Mouse (Mus musculus) mouse embryonic stem cell (cell line): Measurements from ENCODE around the gene Zfp950.
"Not testable (repeated sequence)": the region's sequence is repeated elsewhere in the genome, so short reads cannot be mapped to it uniquely, and the experiment has no call there.

ENCODE experiments used
- in situ Hi-C, 2 experiments: fragments of 300-500 bp; cut with MboI; formaldehyde crosslinking; loops; 1 replicate in 1 of 2; 3 replicates in 1 of 2; pipeline ENCODE4 v1.14.3; 2019 to 2020; ENCODE audit warnings: low sequenced_read_pairs in 2 of 2, low pct_unique_long_range_greater_than_20kb in 1 of 2, mixed read lengths in 1 of 2; ENCODE audit not compliant: unreplicated experiment in 1 of 2

The Zfp950 gene

DNA sequence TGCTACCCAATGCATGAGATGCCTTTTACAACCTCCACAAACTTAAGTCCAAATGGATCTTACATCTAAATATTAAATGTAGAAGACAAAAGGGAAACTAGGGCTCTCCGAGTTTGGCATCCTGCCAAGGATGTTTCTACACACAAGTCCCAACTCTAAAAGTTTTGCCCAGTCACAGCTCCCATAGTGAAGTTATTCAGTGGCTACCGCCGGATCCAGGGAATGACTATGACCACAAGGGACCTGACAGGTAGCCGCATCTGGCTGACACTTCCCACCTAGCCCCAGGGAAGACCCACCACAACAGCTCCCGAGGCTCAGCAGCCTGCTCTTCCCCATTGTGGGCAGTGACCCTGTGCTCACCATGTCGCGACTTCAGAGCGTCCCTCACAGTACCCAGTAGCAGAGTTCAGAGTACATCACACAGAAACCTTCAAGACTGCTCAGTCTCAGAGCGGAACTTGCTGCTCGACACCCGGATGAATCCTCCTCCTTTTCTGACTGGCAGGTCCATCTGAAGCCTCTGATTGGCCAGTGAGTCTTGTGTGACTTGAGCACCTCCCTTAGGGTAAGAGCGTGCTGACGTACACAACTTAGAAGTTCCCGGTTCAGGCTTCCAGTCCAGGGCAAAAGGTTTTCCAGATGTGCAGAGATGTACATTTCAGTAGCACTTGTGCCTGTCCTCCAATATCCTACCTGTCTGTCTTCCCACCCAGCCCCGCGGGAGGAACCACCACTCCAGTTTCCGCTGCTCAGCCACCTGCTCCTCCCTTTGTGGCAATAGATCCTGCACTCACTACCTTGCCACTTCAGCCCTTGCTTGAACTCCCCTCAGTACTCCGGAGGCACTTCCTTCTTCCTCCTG is at the start of gene Zfp950:
Gene Zfp950, minus strand, starts transcription at position 499 of the 865 bp plus-strand sequence.
- in situ Hi-C loops: no loop called here

DNA sequence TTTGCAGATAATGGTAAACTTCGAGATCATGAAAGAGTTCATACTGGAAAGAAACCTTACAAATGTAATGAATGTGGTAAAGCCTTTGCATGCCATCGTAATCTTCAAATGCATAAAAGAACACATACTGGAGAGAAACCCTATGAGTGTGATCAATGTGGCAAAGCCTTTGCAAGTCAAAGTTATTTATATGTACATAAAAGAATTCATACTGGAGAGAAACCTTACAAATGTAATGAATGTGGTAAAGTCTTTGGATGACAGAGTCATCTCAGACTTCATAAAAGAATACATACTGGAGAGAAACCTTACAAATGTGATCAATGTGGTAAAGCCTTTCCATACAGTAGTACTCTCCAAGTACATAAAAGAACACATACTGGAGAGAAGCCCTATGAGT is 43.0 kb upstream of the Zfp950 start, which contains the start of gene Gm6020:
Gene Gm6020, plus strand, starts transcription at position 301 of the 400 bp plus-strand sequence.
- in situ Hi-C loops: not testable (repeated sequence)

DNA sequence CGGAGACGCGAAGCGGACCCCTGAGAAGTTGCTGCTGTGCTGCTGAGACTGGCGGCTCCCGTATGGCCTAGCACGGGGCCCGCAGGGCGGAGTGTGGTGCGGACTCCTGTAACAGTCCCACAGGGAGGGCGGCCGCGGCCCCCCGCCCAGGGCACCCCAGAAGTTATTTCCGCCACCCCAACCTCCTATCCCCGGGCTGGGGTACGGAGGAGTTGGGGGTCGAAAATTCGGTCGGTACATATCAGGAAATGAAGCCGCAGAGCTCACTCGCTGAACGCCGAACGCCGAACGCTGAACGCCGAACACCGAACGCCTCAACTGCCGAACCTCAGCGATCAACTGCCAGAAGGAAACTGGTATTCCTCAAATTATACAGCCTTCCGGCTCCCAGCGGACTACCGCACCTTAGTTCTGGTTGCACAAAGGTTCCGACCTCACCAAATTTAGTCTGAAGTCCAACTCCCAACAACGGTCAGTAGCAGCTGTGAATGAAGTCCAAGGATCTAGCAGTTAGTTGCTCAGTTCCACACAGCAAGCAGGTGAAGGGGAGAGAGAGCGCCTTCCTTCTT is 35.2 kb upstream of the Zfp950 start, which contains the start of gene Gm7102:
Gene Gm7102, minus strand, starts transcription at position 554 of the 569 bp plus-strand sequence.
- in situ Hi-C loops: no loop called here

DNA sequence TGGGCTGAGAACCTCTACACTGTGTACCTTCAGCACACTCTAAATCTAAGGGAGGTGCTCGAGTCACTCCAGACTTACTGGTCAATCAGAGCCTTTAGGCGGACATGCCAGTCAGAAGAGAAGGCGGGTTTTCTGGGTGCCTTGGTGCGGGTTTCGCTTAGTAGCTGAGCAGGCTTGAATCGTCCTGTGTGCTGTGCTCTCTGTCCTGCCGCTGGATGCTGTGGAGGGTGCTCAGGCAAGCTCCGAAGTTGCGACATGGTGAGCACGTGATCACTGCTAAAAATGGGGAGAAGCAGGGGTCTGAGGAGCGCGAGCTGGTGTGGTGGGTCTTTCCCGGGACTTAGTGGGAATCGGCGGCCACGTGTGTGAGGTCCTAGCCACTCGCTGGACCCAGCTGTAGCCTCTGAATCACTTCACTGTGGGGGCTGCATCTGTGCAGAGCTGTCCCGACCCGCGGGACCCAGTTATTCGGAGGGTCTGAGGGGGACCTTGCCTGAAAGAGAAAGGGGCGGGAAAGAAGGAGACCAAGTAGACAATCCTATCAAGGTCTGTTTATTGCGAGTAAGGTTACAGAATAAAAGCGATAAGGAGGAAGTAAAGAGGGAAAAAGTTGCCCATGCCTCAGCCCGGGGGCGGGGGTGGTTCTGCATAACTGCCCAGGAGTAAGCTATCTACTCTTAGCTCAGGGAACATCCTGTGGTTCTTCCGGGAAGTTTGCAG is 11.2 kb upstream of the Zfp950 start:
- in situ Hi-C loops: no loop called here

DNA sequence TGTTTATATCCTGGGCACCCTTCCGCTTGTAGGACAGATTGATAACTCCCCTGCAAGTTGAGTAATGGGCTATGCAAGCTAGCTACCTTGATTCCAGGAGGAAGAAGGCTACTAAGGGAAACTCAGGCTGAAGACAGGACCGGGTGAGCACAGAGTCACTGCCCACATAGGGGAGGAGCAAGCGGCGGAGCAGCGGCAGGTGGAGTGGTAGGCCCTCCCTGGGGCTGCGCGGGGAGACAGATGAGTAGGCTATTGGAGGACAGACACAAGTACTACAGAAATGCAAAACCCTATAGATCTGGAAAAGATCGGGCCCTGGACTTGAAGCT is 10.7 kb upstream of the Zfp950 start:
- in situ Hi-C loops: no loop called here

DNA sequence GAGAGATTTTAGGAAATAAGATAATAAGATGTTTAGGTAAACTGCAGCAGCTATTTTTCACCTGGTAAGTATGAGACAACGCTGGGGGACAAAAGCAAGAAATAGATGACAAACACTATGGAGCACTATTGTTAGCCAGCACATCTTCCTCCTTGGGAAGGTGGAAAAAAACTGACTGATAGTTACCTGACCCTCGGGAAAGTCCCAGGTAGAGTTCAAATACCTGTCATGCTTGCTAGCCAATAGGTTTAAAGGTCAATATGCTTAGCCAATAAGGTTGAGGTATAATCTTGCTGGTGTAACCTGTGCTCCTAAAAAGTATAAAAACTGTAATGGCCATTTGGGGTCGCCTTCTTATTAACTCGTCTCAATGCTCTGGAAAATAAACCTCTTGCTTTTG is 659 bp upstream of the Zfp950 start:
- in situ Hi-C loops: no loop called here

DNA sequence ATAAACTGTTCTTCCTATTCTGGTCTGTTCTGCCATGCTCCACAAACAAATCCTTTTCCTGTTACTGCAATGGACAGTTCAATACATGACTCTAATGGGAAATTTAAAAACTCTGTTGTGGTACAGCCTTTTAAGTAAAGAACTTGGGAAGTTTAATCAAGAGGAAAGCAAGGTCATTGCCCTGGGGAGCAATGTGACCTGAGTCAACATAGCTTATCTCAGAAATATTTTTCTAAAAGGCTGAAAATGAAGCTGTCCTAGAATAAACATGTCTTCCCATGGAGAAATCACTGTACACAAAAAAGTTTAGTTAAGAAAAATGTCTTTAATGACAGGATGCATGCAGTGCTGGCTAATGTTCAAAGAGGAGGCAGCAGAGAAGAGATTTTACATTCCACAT is 2.0 kb downstream of the Zfp950 start:
- in situ Hi-C loops: no loop called here

DNA sequence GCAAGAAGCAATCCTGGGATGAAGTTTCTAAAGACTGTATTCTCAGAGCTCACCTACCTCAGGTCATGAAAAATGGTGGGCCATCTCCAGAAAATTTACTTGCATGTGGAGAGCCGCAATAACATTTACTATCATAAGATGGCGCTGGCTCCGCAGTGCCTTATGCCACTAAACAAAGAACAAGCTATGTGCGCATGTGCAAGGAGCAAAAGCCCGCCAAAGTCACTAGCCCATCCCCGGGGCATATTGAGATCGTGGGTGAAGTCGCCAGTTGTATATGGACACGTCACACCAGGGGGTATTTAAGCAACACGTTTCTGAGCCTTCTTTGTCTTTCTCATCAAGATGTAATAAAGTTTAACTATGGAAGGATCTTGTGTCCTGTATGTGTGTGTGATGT is 9.5 kb downstream of the Zfp950 start:
- in situ Hi-C loops: no loop called here

DNA sequence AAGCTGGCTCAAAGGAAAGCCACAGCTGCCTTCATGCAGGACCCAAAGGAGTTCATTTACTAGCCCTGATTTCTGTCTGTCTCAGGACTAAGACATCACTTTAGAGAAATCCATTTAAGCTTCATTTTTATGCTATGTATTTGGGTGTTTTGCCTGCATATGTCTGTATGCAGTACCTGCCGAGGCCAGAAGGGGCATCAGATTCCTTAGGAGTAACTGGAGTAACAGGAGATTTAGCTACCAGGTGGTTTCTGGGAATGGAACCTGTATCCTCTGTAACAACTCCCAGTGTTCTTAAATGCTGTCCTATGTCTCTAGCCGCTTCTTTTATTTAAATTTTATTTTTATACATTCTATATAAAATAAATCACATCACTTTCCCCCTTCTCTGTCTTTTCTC is 30.5 kb downstream of the Zfp950 start:
- in situ Hi-C loops: no loop called here

DNA sequence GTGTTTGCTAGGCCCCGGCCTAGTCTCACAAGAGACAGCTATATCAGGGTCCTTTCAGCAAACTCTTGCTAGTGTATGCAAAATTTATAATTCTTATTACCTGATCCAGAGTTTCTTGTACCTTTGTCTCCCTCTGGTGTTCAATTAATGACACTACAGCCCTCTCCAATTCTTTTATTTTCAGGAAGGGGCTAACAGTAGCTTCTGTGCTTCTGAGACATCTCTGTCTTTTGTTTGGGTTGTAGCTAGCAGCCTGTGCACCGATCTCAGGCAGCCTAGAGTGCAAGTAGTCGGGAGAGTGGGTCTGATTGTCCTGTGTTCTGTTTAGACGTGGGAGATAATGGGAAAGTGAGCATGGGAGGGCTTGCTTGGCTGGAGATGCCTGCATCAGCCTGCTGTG is 42.9 kb downstream of the Zfp950 start:
- in situ Hi-C loops: no loop called here

DNA sequence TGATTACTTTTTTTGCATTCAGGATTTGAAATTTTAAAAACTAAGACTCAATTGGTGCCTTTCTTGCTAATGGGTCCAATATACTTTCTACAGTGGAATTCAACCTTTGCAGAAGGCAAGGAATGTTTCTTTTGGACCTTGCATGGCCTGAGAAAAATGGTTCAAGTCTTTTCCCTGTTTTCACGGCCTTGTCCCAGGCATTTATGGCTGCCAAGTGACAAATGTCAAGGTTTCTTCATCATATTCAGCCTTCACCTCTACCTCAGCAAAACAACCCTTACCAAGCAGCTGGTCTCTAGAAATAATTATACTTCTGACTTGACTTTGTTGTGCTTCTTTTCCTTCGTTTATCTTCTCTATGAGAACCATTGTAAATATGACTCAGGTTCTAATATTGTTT is 43.9 kb downstream of the Zfp950 start:
- in situ Hi-C loops: no loop called here

DNA sequence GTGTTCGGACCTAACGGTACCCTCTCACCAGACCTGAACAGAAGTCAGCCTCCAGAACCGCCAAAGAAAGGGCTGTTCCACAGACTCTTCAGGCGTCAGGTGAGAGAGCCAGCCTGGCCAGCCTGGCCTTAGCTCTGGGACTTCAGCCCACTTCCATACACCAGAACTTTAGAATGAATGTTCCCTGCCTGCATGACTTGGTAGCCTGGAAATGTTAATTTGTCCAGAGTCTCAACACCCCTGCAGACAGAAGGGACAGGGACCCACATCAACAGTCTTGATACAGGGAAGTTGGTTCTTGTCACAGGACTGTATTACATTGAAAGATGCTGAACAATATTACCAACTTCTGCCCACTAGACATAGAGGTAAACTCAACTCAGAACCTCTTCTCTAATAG is 50.1 kb downstream of the Zfp950 start:
- in situ Hi-C loops: no loop called here

DNA sequence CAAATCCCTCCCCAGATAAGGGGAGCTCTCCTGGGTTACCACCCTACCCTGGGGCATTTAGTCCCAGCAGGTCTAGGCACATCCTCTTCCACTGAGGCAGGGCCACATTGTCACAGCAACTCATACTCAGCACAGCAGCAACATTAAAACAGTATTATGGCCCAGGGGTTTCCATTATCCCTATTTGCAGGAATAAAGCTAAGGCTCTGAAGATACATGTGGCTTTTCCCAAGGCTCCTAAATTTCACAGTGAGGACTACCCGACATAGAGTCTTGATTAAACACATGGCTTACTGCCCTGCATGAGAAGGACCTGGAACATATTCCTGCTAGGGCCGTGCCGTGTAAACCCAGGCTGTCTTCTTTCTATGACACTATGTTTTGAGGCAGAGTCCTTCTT is 51.6 kb downstream of the Zfp950 start:
- in situ Hi-C loops: loop anchor here (5.0 to 10.0 kb wide), 2 partner anchors 204 to 207 kb away; partner anchors contain the start of gene Grk5 (in 1 of the 2)

DNA sequence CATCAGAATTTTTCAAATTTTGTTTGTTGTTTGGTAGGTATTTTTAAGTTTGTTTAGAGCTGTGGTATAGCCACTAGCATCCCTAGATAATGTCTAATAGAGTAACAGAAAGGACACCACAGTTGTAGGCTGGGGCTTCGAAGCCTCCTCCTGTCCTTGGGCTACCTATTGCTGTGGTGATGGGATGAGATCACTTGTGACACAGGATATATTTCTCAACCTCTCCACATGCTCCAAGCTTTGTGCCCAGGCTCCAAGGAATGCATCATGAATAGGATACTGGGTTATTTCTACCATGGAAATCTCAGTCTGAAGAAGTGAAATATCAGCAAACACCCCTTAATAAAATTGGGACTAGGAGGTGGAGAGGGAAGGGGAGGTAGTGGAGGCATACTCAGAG is 52.9 kb downstream of the Zfp950 start:
- in situ Hi-C loops: loop anchor here (5.0 to 10.0 kb wide), 2 partner anchors 203 to 205 kb away; partner anchors contain the start of gene Grk5 (in 1 of the 2)

DNA sequence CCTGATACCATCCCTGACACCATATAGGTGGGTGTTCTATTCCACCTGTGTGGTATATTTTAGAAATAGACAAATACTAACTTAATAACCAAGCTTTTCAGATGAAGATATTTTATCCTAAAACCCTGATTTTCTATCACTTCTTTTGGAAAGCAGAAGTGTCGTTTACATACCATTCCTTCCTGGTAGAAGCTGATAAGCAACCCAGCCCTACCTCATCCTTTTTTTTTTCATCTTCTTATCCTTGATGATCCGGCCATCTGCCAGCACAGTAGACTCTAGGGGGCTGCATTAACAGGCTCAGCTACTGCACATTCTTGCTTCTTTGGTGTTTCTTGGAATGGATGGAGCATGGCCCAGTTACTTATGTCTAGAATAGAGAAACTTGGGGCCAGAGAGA is 55.4 kb downstream of the Zfp950 start:
- in situ Hi-C loops: loop anchor here (5.0 to 10.0 kb wide), 2 partner anchors 200 to 203 kb away; partner anchors contain the start of gene Grk5 (in 1 of the 2)

DNA sequence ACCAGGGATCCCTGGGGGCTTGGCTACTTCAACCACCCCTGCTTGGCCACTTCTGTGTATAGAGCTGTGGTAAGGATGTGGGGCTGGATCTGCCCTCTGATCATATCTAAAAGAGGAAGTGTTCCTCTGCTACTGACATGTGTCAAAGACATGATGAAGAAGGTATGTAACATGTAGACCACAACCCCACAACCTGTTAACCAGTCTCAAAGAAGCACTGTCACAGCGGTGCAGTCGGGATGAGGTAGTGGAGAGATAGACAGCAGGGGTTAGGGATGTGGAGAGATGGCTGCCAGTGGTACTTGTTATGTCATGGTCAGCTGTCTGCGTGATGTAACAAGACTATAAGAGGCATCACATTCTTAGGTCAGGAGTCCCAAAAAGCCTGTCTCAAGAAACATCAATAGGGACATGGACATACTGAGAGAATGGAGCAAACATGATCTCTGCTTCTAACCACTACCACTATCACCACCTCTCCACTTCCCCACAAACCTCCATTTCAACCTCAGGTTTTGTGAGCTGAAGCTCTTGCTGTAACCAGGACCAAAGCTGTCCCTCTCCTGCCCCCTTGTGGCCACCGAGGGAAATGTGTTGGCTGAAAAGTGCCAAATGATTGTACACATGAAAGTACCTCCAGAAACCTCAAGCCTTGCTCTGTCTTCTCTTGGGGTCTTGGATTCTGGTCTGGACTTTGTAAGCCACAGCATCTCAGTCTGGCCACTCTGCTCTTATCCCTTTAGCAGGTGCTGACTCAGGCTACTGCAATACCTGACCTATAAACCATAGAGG is 56.3 kb downstream of the Zfp950 start:
- in situ Hi-C loops: loop anchor here in 1 of 2 experiments (10.0 kb wide), 1 partner anchor 200 kb away; the partner anchor contains the start of gene Grk5

DNA sequence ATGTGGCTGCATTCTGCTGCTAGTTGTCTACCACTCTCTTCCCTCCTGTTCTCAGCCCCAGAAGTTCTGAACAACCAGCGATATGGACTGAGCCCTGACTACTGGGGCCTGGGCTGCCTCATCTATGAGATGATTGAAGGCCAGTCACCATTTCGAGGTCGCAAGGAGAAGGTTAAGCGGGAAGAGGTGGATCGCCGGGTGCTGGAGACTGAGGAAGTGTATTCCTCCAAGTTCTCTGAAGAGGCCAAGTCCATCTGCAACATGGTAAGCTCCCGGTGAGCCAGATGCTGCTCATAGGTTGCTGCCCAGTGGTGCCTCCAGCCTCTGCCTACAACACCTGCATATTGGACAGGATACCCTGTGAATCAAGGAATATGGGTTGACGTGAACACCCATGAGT is 57.6 kb downstream of the Zfp950 start:
- in situ Hi-C loops: loop anchor here in 1 of 2 experiments (10.0 kb wide), 1 partner anchor 198 kb away; the partner anchor contains the start of gene Grk5

DNA sequence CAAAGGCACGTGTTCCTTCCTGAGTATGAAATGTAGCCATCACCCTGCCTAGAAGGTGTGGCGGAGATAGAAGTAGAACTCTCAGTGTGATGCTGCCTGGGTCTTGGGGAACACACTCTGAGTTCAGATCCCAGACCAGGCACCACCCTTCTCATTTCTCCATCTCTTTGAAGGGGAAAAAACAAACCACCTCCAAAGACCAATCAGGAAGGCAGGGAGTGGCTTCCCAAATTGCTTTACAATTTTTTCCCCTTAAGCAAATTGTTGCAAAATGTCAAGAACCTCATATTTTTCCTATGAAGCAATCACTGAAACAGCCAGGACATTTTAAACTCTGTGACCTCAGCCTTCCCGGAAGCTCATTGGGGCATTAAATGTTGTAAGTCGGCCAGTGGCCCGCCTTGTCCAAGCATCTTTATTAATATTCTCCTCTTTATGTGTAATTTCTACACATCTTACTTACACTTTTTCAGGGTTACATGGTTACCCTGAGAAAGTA is 60.3 kb downstream of the Zfp950 start:
- in situ Hi-C loops: loop anchor here in 1 of 2 experiments (10.0 kb wide), 1 partner anchor 195 kb away; the partner anchor contains the start of gene Grk5
